Mouse (Mus musculus) small intestine, adult 2 months (tissue): ENCODE measurements around the gene Cep131. TPM values are rescaled to one million over a fixed set of nuclear protein-coding genes. Genes with fewer than 3 reads are reported as not detected.

Experiments used
- H3K27ac ChIP-seq: fragments of 200-500 bp; 2 replicates; pipeline ENCODE4 v1.5.1; 2012; ENCODE audit warnings: low read depth, low read length, control low read depth, inconsistent platforms; ENCODE audit not compliant: insufficient read depth
- H3K27me3 ChIP-seq: fragments of 200-500 bp; 2 replicates; pipeline ENCODE4 v1.6.1; 2012; ENCODE audit warnings: mild to moderate bottlenecking, moderate library complexity, low read length, inconsistent platforms; ENCODE audit not compliant: control insufficient read depth, insufficient read depth
- H3K36me3 ChIP-seq: fragments of 200-500 bp; 2 replicates; pipeline ENCODE4 v1.6.1; 2012; ENCODE audit warnings: mild to moderate bottlenecking, low read length, control low read depth, inconsistent platforms; ENCODE audit not compliant: control insufficient read depth, insufficient read depth
- H3K4me1 ChIP-seq: fragments of 200-500 bp; 2 replicates; pipeline ENCODE4 v1.6.1; 2012; ENCODE audit warnings: low read length, inconsistent platforms, mixed read lengths; ENCODE audit not compliant: control insufficient read depth, insufficient read depth, insufficient read length
- H3K4me3 ChIP-seq: fragments of 200-500 bp; 2 replicates; pipeline ENCODE4 v1.5.1; 2012; ENCODE audit warnings: low read depth, mild to moderate bottlenecking, control low read depth, inconsistent platforms, low read length, moderate library complexity
- CTCF ChIP-seq: fragments of 200-500 bp; IDR thresholded peaks from 2 replicates; pipeline ENCODE4 v1.5.1; 2012; ENCODE audit warnings: low read depth, mild to moderate bottlenecking, control low read depth, inconsistent platforms, low read length, moderate library complexity, mixed read lengths; ENCODE audit not compliant: insufficient replicate concordance, insufficient read length; ENCODE audit errors: extremely low read depth
- POLR2A ChIP-seq: fragments of 200-500 bp; IDR thresholded peaks from 2 replicates; pipeline ENCODE4 v1.6.1; 2012; ENCODE audit warnings: low read depth, mild to moderate bottlenecking, control low read depth, inconsistent platforms, low read length, moderate library complexity
- WGBS: fragments of 180-500 bp; shearing (Covaris S2); methylation state at CpG from one replicate; pipeline ENCODE4 v1.1.7; 2018; 5-methylcytosine and 5-hydroxymethylcytosine counted together
- polyA plus RNA-seq: library from polyadenylated mRNA; depleted of rRNA; stranded (reverse); fragments of >200 nt; gene quantifications from 2 replicates; pipeline ENCODE4 v1.2.3, GENCODE M21; 2012; rRNA removed

Gene Cep131
- polyA plus RNA-seq, 1 experiment: 3.2 TPM

DNA sequence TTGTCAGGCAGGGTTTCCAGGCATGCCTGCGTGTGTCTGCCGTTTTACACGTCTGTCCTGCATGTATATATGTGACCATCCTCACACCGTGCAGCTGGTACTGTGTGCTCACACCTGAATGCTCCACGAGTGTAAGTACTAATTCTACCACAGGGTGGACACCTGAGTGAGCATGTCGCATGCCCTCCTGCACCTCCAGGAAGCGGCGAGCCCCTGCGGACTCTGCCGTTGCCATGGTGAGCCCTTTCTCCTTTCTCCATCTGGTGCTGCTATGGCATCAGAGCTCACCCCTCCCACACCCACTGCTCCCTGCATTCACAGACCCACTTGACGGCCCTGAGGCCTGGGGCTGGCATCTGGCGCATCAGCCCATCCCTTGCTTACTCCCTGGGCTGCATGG is 63.8 kb downstream of the Cep131 start:
- WGBS: 59% methylated on average over 12 of the region's 12 CpGs
- no peak for TF ChIP-seq CTCF
- no peak for TF ChIP-seq POLR2A
- Histone ChIP-seq H3K27me3 (peaks cover 6% of the 10 kb centered on the region), H3K36me3 (no peaks in the 10 kb centered on the region), H3K4me3 (no peak overlapping the region), H3K4me1 (no peaks in the 10 kb centered on the region), H3K27ac (no peak overlapping the region)

DNA sequence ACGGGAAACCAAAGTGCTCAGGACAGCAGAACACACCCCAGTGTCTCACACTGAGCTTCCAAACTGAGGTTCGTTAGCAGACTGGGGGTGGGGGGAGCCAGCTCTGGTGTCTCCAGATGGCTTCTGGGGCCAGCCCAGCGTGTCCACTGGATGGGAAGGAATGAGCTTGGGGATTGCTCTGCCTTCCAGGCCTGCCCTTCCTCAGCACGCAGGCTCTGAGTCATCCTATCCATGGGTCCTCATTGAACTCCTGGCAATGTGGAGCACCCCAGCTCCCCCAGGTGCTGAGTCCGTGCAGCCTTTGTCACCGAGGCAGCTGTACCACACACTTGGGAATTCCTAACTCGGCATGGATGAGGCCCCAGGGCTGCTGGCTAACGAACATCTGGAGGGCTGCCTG is 64.4 kb downstream of the Cep131 start:
- TF ChIP-seq POLR2A (no peak), CTCF (no peak)

DNA sequence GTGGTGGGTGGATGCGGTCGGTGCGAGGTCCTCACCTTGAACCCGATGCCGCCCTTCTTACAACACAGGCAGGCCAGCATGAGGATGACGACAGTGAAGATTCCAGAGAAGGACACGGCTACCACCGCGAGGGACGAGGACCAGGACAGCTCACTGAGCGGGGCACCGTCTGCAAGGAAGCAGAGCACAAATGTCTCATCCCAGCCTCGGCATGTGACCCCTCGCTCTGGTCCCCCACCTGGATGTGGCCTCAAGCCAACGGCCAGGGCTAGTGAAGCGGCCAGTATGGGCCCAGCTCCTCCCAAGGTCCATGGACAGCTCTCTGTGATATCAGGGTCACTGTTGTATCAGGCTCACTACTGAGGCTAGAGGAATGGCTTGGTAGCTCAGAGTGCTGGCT is 65.3 kb downstream of the Cep131 start:
- H3K4me3 ChIP-seq: no peak overlapping the region
- WGBS: 89% methylated on average over 16 of the region's 16 CpGs
- H3K4me1 ChIP-seq: no peaks in the 10 kb centered on the region
- H3K36me3 ChIP-seq: no peaks in the 10 kb centered on the region
- no peak overlapping the region for H3K27ac ChIP-seq
- H3K27me3 ChIP-seq: peaks cover 6% of the 10 kb centered on the region
- TF ChIP-seq CTCF: no peak
- TF ChIP-seq POLR2A: no peak

More for the DNA sequence above, 64.4 kb downstream of the Cep131 start:
- H3K4me1 ChIP-seq: no peaks in the 10 kb centered on the region
- no peaks in the 10 kb centered on the region for H3K36me3 ChIP-seq
- no peak overlapping the region for H3K27ac ChIP-seq
- WGBS: 73% methylated on average over 8 of the region's 8 CpGs
- H3K4me3 ChIP-seq: no peak overlapping the region
- peaks cover 6% of the 10 kb centered on the region for H3K27me3 ChIP-seq

DNA sequence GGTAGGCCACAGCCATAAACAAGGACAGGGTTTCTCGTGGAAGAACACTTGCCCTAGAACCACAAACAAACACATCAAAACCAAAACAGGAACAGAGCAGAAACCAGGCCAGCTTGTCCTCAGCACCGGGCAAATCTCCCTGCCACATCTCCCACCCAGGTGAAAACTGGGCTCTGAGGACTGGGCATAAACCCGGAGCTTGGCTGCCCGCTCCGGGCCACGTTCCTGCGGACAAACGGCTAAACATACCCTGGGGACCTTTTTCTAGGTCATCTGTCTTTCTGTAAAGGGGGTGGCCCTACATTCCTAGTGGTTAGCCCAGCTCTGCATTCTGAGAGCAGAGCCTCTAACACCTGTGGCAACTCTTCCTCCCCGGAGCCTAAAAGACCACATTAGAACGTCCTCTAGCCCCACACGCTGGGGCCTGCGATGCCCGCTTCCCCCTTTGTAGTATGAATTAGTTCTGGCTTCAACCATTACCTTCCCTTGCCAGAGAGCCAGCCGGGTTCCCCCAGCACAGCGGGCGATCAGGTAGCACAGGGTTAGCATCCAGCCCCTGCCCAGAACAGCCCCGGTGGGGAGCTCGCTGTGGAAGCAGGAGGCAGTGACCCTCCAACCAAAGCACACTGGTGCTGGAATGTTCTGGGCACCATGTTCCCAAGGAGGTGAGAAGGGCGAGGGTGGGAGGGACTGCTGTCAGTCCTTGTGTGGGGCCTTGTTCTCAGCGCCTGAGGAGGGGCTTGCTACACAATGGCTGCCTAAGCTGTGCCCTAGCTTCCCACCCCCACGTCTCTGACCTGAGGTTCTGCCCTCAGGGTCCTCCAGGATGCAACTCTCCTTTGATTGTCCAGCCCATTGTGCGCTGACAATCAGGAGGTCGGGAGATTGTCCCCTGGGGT is 66.8 kb downstream of the Cep131 start:
- Histone ChIP-seq H3K4me1 (0 out of 2 replicates have a peak, but pooled peaks cover under 1% of the 10 kb centered on the region), H3K27ac (no peak overlapping the region), H3K36me3 (no peaks in the 10 kb centered on the region), H3K4me3 (no peak overlapping the region), H3K27me3 (peaks cover 6% of the 10 kb centered on the region)
- no peak for TF ChIP-seq CTCF
- TF ChIP-seq POLR2A: no peak
- whole genome bisulfite sequencing: 75% methylated on average over 23 of the region's 23 CpGs

DNA sequence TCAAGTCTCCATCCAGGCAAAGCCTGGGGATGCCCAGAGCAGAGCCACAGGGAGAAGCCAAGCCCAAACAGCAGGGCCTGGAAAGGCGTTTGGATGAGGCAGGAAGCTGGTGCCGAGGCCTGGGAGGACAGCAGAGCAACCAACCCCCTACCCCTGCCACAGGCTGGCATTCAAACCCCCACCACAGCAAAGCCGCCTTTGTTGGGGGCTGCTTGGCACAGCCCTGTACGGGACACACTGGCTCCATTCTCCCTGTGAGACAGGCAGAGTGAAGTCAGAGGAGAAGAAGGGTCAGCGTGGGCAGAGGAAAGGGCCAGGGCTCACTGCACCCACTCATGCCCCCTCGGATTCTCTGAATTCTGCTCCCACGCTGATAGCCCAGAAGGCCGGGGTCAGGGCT is 69.6 kb downstream of the Cep131 start:
- H3K4me1 ChIP-seq: peaks cover 8% of the 10 kb centered on the region
- no peak overlapping the region for H3K27ac ChIP-seq
- H3K4me3 ChIP-seq: no peak overlapping the region
- peaks cover 4% of the 10 kb centered on the region; the same call in 1 of the 2 replicates for H3K27me3 ChIP-seq
- TF ChIP-seq CTCF (no peak), POLR2A (no peak)
- H3K36me3 ChIP-seq: no peaks in the 10 kb centered on the region
- WGBS: 86% methylated on average over 8 of the region's 8 CpGs

DNA sequence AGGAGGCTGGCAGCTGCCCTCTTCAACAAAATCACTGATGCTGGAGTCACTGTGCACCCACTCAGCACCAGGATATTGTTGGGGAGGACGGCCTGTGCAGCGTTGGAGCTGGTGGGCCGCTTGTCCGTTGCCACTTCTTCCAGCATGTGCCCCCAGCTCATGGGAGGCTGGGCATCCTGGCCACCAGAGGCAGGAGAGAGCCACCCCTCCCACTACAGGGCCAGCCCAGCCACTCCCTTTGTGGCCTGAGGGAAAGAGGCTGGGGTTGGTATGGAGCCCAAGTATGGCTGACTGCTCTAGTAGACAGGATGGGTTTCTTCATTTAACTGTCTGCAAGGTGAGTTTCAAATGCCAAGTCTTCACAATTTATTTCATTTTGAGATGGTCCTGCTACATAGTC is 71.9 kb downstream of the Cep131 start:
- Histone ChIP-seq H3K4me1 (peaks cover 8% of the 10 kb centered on the region), H3K27ac (no peak overlapping the region), H3K36me3 (no peaks in the 10 kb centered on the region), H3K27me3 (peaks cover 4% of the 10 kb centered on the region; the same call in 1 of the 2 replicates), H3K4me3 (no peak overlapping the region)
- 92% methylated on average over 4 of the region's 4 CpGs for WGBS
- TF ChIP-seq CTCF (no peak), POLR2A (no peak)

Other genes with a start within 250 kb of the Cep131 start
- 69.0 and 137 TPM in 2 replicates for gene Chmp6, start 173.4 kb downstream of the Cep131 start, polyA plus RNA-seq
- gene Baiap2, start 144.1 kb downstream of the Cep131 start, polyA plus RNA-seq: 10.7 and 12.7 TPM in 2 replicates
- gene Aatk, start 39.7 kb downstream of the Cep131 start, polyA plus RNA-seq: 4.6 and 6.0 TPM in 2 replicates
- 47.0 and 79.3 TPM in 2 replicates for gene Tepsin, start 11.9 kb upstream of the Cep131 start, polyA plus RNA-seq
- gene Ndufaf8, start 12.1 kb upstream of the Cep131 start, polyA plus RNA-seq: 47.0 and 74.1 TPM in 2 replicates
- gene Slc38a10, start 64.5 kb upstream of the Cep131 start, polyA plus RNA-seq: 59.0 and 108 TPM in 2 replicates
- 7.0 and 15.4 TPM in 2 replicates for gene Bahcc1, start 146.1 kb upstream of the Cep131 start, polyA plus RNA-seq